Mouse (Mus musculus): ENCODE measurements around the gene Zc3h4. TPM values are rescaled to one million over a fixed set of nuclear protein-coding genes. Genes with fewer than 3 reads are reported as not detected.

Gene Zc3h4
- polyA plus RNA-seq, 1 experiment from 2014 or later = 16.4 TPM

DNA sequence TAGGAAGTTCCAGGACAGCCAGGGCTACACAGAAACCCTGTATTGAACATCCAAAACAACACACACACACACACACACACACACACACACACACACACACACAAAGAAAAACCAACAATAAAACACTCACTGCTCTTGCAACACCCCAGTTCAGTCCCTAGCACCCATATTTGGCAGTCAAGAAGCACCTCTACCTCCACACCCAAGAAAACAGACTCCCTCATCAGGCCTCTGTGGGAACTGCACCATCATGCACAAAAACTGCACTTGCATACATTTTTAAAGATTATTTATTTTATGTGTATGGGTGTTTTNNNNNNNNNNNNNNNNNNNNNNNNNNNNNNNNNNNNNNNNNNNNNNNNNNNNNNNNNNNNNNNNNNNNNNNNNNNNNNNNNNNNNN is 40.5 kb downstream of the Zc3h4 start:
- Histone ChIP-seq H3K4me3 (ENCODE audit: low read depth, low read length) (no peak overlapping the region), H3K27me3 (replicated peaks; ENCODE audit: control insufficient read depth, insufficient read depth, low read length) (no peaks in the 10 kb centered on the region)
- ATAC-seq (replicated peaks; ENCODE audit: low FRiP score, low TSS enrichment, low read depth) = no peak

DNA sequence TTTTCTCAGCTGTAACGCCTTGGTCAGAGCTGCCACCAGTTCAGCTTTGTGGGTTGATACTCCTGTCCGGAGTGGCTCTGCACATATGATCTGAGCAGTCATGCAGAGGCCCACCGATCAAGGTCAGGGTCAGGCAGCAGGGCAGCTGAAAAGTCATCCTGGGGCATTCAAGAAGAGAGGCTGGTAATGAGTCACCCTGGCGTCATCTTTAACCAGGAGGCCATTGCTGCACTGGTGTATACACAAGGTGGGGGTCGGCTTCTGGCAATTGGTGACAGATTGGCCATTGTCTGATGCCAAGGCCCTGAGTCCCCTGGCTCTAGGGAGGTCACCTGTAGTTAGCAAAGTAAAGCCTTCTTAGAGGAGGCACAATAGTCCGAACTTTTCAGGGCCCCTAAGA is 50.9 kb downstream of the Zc3h4 start:
- no peak for ATAC-seq (replicated peaks; ENCODE audit: low FRiP score, low TSS enrichment, low read depth)
- H3K27ac ChIP-seq (ENCODE audit: low read depth) = no peak overlapping the region
- peaks cover 5% of the 10 kb centered on the region for H3K4me1 ChIP-seq (replicated peaks; ENCODE audit: control insufficient read depth, insufficient read depth, low read length)
- no peak overlapping the region for H3K9ac ChIP-seq (ENCODE audit: low read length)
- peaks cover 4% of the 10 kb centered on the region; the same call in 1 of the 2 replicates for H3K36me3 ChIP-seq (ENCODE audit: control insufficient read depth, insufficient read depth, low read length)
- H3K9me3 ChIP-seq (ENCODE audit: control insufficient read depth, low read length) = no peaks in the 10 kb centered on the region
- DNase-seq (ENCODE audit: low spot score) = no peak
- 73% methylated on average over 6 of the region's 6 CpGs for WGBS
- H3K4me3 ChIP-seq (ENCODE audit: low read depth, low read length) = no peak overlapping the region
- H3K27me3 ChIP-seq (replicated peaks; ENCODE audit: control insufficient read depth, insufficient read depth, low read length) = no peaks in the 10 kb centered on the region
- no peak overlapping the region for H3K4me2 ChIP-seq (ENCODE audit: low read length)

More for the DNA sequence above, 40.5 kb downstream of the Zc3h4 start:
- no peak for DNase-seq (ENCODE audit: low spot score)
- H3K4me1 ChIP-seq (replicated peaks; ENCODE audit: control insufficient read depth, insufficient read depth, low read length) = no peaks in the 10 kb centered on the region
- peaks cover 7% of the 10 kb centered on the region for H3K36me3 ChIP-seq (ENCODE audit: control insufficient read depth, insufficient read depth, low read length)
- no peaks in the 10 kb centered on the region for H3K9me3 ChIP-seq (ENCODE audit: control insufficient read depth, low read length)
- no peak overlapping the region for H3K9ac ChIP-seq (ENCODE audit: low read length)
- H3K27ac ChIP-seq (ENCODE audit: low read depth) = no peak overlapping the region
- no peak overlapping the region for H3K4me2 ChIP-seq (ENCODE audit: low read length)

DNA sequence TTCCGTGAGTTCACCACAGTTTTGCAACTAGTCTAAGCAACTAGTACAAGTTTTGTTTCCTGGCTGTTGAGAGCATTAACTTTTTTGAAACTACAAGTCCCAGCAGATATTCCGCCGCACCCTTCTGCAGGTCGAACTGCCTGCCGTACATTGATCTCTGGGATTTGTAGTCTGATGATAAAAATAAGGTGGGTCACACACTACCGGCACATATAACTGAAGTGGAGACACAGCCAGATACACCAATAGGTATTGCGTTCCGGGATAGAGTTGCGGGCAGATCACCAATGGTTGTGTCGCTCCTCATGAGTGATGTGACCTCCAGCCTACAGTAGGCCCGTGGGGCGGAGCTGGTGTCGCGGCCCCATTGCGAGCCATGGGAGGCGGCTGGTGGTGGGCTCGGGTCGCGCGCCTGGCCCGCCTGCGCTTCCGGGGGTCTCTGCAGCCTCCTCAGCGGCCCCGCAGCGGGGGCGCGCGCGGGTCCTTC is 51.9 kb downstream of the Zc3h4 start, which contains the start of gene Tmem160:
Gene Tmem160 (plus strand): TSS at position 193 of the 487 bp plus-strand sequence.
- ATAC-seq (replicated peaks; ENCODE audit: low FRiP score, low TSS enrichment, low read depth) (peak; percentile 98), DNase-seq (ENCODE audit: low spot score) (peak; percentile 79)
- WGBS = under 1% methylated on average over 30 of the region's 30 CpGs
- peaks cover 4% of the 10 kb centered on the region; the same call in 1 of the 2 replicates for H3K36me3 ChIP-seq (ENCODE audit: control insufficient read depth, insufficient read depth, low read length)
- peak within 1 kb of the TSS; percentile 53 for H3K9ac ChIP-seq (ENCODE audit: low read length)
- 0 out of 2 replicates have a peak within 1 kb of the TSS, but pooled peaks have one; percentile 22 for H3K27ac ChIP-seq (ENCODE audit: low read depth)
- no peaks in the 10 kb centered on the region for H3K9me3 ChIP-seq (ENCODE audit: control insufficient read depth, low read length)
- H3K4me2 ChIP-seq (ENCODE audit: low read length) = peak within 1 kb of the TSS; percentile 80
- no peaks in the 10 kb centered on the region for H3K27me3 ChIP-seq (replicated peaks; ENCODE audit: control insufficient read depth, insufficient read depth, low read length)
- H3K4me3 ChIP-seq (ENCODE audit: low read depth, low read length) = peak within 1 kb of the TSS; percentile 84
- H3K4me1 ChIP-seq (replicated peaks; ENCODE audit: control insufficient read depth, insufficient read depth, low read length) = peaks cover 5% of the 10 kb centered on the region

DNA sequence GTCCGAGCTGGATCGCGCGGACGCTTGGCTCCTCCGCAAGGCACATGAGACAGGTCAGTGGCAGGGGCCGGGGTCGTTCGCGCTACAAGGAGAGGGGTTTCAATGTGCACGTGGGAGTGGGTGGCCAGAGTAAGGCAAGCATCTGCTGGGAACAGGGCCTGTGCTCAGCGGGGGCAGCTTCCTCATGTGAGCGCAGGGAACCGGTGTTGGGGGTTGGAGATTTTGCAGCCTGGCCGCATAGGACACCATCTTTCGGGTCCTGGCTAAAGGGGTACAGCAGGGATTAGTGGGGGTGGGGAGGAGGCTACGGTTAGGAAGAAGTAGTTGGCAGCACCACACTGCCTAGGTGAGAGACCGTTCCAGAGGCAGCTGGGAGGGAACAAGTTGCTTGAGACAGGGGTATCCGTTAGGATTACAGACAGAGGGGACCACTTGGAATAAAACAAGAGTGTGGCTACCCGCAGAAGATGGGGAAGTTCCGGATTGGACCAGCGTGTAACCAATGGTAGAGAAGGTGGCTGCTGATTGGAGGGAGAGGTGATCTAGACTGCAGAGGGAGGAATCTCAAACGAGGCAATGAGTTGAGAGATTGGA is 52.5 kb downstream of the Zc3h4 start:
- Histone ChIP-seq H3K27ac (ENCODE audit: low read depth) (0 out of 2 replicates have a peak overlapping the region, but pooled peaks have one; percentile 22), H3K4me2 (ENCODE audit: low read length) (peak overlapping the region; percentile 80), H3K36me3 (ENCODE audit: control insufficient read depth, insufficient read depth, low read length) (peaks cover 4% of the 10 kb centered on the region; the same call in 1 of the 2 replicates), H3K9me3 (ENCODE audit: control insufficient read depth, low read length) (no peaks in the 10 kb centered on the region), H3K9ac (ENCODE audit: low read length) (peak overlapping the region; percentile 53), H3K27me3 (replicated peaks; ENCODE audit: control insufficient read depth, insufficient read depth, low read length) (no peaks in the 10 kb centered on the region), H3K4me3 (ENCODE audit: low read depth, low read length) (peak overlapping the region; percentile 84), H3K4me1 (replicated peaks; ENCODE audit: control insufficient read depth, insufficient read depth, low read length) (peaks cover 5% of the 10 kb centered on the region)
- peak; percentile 68 for ATAC-seq (replicated peaks; ENCODE audit: low FRiP score, low TSS enrichment, low read depth)
- DNase-seq (ENCODE audit: low spot score) = peak; percentile 80
- under 1% methylated on average over 23 of the region's 23 CpGs for WGBS

DNA sequence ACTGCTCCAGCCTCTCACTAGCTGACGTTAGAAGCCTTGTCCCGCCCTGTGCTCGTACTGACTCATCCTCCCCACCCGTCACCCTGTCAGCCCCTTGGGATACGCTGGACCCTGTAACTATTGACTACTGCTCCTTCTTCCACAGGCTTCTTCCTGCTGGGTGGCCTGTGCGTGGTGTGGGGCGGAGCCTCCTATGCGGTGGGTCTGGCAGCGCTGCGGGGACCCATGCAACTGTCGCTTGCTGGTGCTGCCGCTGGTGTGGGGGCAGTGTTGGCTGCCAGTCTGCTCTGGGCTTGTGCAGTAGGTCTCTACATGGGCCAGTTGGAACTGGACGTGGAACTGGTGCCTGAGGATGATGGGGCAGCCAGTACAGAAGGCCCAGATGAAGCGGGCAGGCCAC is 54.3 kb downstream of the Zc3h4 start:
- ATAC-seq (replicated peaks; ENCODE audit: low FRiP score, low TSS enrichment, low read depth) (no peak), DNase-seq (ENCODE audit: low spot score) (no peak)
- Histone ChIP-seq H3K4me3 (ENCODE audit: low read depth, low read length) (no peak overlapping the region), H3K4me1 (replicated peaks; ENCODE audit: control insufficient read depth, insufficient read depth, low read length) (peaks cover 5% of the 10 kb centered on the region), H3K4me2 (ENCODE audit: low read length) (no peak overlapping the region), H3K27me3 (replicated peaks; ENCODE audit: control insufficient read depth, insufficient read depth, low read length) (no peaks in the 10 kb centered on the region), H3K36me3 (ENCODE audit: control insufficient read depth, insufficient read depth, low read length) (peaks cover 4% of the 10 kb centered on the region; the same call in 1 of the 2 replicates), H3K9ac (ENCODE audit: low read length) (no peak overlapping the region), H3K9me3 (ENCODE audit: control insufficient read depth, low read length) (no peaks in the 10 kb centered on the region), H3K27ac (ENCODE audit: low read depth) (no peak overlapping the region)
- 94% methylated on average over 14 of the region's 14 CpGs for WGBS

DNA sequence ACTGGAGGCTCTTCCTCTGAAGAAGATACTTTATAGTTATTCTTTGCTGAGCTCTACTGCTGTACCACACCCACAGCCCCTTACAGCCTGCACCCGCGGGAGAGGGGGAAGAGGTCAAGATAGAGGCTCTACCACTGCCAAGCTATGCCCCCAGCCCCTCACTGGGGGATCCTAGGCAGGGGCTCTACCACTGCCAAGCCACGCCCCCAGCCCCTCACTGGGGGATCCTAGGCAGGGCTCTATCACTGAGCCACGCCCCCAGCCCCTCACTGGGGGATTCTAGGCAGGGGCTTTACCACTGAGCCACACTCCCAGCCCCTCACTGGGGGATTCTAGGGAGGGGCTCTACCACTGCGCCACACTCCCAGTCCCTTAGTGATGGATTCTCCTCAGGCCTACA is 55.6 kb downstream of the Zc3h4 start:
- ATAC-seq (replicated peaks; ENCODE audit: low FRiP score, low TSS enrichment, low read depth) (no peak), DNase-seq (ENCODE audit: low spot score) (no peak)
- Histone ChIP-seq H3K4me1 (replicated peaks; ENCODE audit: control insufficient read depth, insufficient read depth, low read length) (peaks cover 5% of the 10 kb centered on the region), H3K4me3 (ENCODE audit: low read depth, low read length) (no peak overlapping the region), H3K27me3 (replicated peaks; ENCODE audit: control insufficient read depth, insufficient read depth, low read length) (0 out of 2 replicates have a peak, but pooled peaks cover 2% of the 10 kb centered on the region), H3K4me2 (ENCODE audit: low read length) (no peak overlapping the region), H3K27ac (ENCODE audit: low read depth) (no peak overlapping the region), H3K9me3 (ENCODE audit: control insufficient read depth, low read length) (no peaks in the 10 kb centered on the region), H3K9ac (ENCODE audit: low read length) (no peak overlapping the region), H3K36me3 (ENCODE audit: control insufficient read depth, insufficient read depth, low read length) (peaks cover 4% of the 10 kb centered on the region; the same call in 1 of the 2 replicates)
- WGBS = 79% methylated on average over 5 of the region's 5 CpGs

DNA sequence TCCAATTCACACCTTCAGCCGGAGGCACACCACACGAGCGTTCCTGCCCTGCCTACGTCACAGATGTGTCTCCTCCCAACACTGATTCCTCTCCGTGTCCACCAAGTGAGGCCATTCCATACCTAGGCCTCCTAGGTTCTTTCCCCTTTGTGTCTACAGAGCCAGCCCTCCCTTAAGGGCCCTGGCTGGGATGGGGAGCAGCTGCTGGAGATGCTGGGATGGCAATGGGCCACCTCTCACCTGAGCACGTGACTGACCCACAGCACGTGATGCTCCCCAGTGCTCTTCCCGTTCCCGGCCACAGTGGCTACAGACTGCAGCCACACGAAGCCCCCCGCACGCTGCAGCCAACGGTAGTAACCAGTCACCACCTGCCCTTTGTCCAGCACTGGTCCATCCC is 59.9 kb downstream of the Zc3h4 start:
- H3K27ac ChIP-seq (ENCODE audit: low read depth) = no peak overlapping the region
- H3K36me3 ChIP-seq (ENCODE audit: control insufficient read depth, insufficient read depth, low read length) = no peaks in the 10 kb centered on the region; the same call in 1 of the 2 replicates
- DNase-seq (ENCODE audit: low spot score) (no peak), ATAC-seq (replicated peaks; ENCODE audit: low FRiP score, low TSS enrichment, low read depth) (no peak)
- H3K4me3 ChIP-seq (ENCODE audit: low read depth, low read length) = no peak overlapping the region
- no peak overlapping the region for H3K4me2 ChIP-seq (ENCODE audit: low read length)
- H3K27me3 ChIP-seq (replicated peaks; ENCODE audit: control insufficient read depth, insufficient read depth, low read length) = 0 out of 2 replicates have a peak, but pooled peaks cover 14% of the 10 kb centered on the region
- no peaks in the 10 kb centered on the region for H3K4me1 ChIP-seq (replicated peaks; ENCODE audit: control insufficient read depth, insufficient read depth, low read length)
- H3K9ac ChIP-seq (ENCODE audit: low read length) = no peak overlapping the region
- 59% methylated on average over 13 of the region's 13 CpGs for WGBS
- no peaks in the 10 kb centered on the region for H3K9me3 ChIP-seq (ENCODE audit: control insufficient read depth, low read length)

DNA sequence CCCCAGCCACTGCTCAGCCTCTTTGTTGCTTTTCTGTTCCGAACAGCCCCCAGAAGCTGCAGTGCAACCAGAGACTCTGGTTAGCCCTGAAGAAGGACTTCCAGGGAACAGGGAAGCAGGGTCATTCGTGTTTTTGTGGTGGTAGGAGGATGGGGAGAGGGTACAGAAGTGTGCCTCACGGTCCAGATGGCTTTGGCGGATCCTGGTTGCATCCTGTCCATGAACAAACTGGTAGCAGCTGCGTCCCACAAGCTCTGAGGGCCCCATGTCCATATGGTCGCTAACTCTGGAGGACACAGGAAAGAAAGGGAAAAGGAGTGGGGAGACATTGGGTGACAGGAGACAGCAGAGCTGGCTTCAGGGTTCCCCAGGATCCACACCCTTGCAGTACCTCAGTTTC is 60.4 kb downstream of the Zc3h4 start:
- Histone ChIP-seq H3K4me2 (ENCODE audit: low read length) (no peak overlapping the region), H3K4me3 (ENCODE audit: low read depth, low read length) (no peak overlapping the region), H3K9ac (ENCODE audit: low read length) (no peak overlapping the region), H3K9me3 (ENCODE audit: control insufficient read depth, low read length) (no peaks in the 10 kb centered on the region), H3K27me3 (replicated peaks; ENCODE audit: control insufficient read depth, insufficient read depth, low read length) (0 out of 2 replicates have a peak, but pooled peaks cover 14% of the 10 kb centered on the region), H3K36me3 (ENCODE audit: control insufficient read depth, insufficient read depth, low read length) (no peaks in the 10 kb centered on the region), H3K4me1 (replicated peaks; ENCODE audit: control insufficient read depth, insufficient read depth, low read length) (no peaks in the 10 kb centered on the region), H3K27ac (ENCODE audit: low read depth) (no peak overlapping the region)
- WGBS = 55% methylated on average over 6 of the region's 6 CpGs
- no peak for ATAC-seq (replicated peaks; ENCODE audit: low FRiP score, low TSS enrichment, low read depth)
- no peak for DNase-seq (ENCODE audit: low spot score)

DNA sequence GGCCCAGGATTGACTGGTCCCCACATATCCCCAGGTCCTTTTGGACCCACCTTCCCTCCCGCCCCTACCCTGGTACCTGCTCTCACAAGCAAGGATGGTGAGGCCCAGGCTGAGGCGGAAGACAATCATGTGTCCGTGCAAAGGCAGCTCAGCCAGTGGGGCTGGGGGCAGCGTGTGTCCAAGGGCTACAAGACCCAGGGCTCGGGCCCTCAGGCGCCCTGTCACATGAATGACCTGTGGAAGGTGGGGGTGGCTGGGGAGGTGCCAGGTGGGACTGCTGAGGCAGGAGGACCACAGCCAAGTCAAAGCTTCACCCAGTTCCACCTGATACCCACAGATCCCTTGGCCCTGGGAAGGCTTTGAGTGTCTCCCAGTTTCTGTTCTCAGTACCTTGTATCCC is 61.0 kb downstream of the Zc3h4 start:
- Histone ChIP-seq H3K9me3 (ENCODE audit: control insufficient read depth, low read length) (no peaks in the 10 kb centered on the region), H3K36me3 (ENCODE audit: control insufficient read depth, insufficient read depth, low read length) (no peaks in the 10 kb centered on the region), H3K4me3 (ENCODE audit: low read depth, low read length) (no peak overlapping the region), H3K4me2 (ENCODE audit: low read length) (no peak overlapping the region), H3K4me1 (replicated peaks; ENCODE audit: control insufficient read depth, insufficient read depth, low read length) (no peaks in the 10 kb centered on the region), H3K9ac (ENCODE audit: low read length) (no peak overlapping the region), H3K27me3 (replicated peaks; ENCODE audit: control insufficient read depth, insufficient read depth, low read length) (0 out of 2 replicates have a peak, but pooled peaks cover 14% of the 10 kb centered on the region), H3K27ac (ENCODE audit: low read depth) (no peak overlapping the region)
- 77% methylated on average over 6 of the region's 6 CpGs for WGBS
- DNase-seq (ENCODE audit: low spot score) = no peak
- ATAC-seq (replicated peaks; ENCODE audit: low FRiP score, low TSS enrichment, low read depth) = no peak

All from intestine, embryonic 14.5 days (tissue).